Mouse (Mus musculus) testis, postnatal 10 days (tissue): ENCODE data around the gene Prune1.

Experiments used
- DNase-seq: peaks from one replicate; pipeline ENCODE4 v3.0.0; 2021; ENCODE audit warnings: low spot score

The Prune1 gene

DNA sequence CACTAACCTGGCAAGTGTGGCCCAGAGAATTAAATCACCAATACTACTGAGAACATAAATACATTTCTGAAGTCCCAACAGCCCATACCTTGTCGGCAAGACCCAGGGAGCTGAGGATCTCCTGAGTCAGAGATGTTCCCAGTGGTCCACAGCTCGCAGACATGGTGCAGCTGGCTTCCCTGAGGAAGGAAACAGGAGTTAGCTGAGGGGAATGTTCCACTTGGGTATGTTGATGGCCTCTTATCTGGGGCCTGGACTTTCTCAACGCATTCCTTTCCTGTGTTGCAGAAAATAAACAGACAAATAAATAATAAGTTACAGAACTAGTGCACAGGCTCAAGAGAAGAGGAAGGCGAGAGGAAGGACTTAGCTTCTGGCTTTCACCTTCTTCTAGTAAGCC lies 24.4 kb upstream of the Prune1 start:
- no peak for DNase-seq

DNA sequence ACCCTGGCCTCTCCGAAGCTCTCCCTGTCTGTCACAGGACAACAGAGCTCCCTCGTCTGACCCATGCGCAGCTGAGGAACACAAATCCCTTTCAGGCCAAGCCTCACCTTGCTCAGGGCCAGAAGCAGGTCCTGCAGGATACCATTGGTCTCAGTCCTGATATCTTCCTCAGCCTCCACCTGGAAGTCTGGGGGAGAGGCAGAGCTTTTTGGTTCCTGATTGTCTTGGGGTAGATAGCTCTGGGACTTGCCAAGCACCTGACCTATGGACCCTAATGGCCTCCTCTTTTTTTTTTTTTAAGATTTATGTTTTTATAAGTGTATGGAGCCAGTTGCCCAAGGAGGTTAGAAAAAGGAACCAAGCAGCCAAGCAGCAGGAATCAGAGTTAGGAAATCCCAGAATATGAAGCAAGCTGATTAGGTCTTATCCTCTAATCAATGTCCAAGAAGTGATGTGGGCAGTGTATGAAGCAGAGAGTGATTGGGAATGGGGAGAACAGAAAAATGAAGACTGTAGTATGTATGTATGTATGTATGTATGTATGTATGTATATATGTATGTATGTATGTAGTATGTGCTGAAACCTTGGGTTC lies 19.4 kb upstream of the Prune1 start:
- DNase-seq = no peak

DNA sequence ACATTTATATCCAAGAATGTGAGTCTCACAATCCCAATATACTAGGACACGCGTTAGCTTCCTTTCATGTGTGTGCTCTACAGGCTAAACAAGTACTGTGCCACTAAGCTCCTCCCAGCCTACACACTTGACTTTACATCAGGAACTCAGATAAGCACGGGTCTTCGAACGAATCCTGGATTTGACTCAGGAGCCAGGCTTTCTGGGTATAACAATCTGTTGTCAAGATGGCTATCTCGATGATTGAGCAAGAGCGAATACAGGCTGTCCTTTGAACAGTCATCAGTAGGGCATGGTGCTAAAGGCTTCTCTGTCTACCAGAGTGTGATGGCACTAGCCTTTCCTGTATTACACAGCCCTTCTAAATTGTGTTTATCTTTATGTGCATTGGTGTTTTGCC lies 16.1 kb upstream of the Prune1 start:
- no peak for DNase-seq

DNA sequence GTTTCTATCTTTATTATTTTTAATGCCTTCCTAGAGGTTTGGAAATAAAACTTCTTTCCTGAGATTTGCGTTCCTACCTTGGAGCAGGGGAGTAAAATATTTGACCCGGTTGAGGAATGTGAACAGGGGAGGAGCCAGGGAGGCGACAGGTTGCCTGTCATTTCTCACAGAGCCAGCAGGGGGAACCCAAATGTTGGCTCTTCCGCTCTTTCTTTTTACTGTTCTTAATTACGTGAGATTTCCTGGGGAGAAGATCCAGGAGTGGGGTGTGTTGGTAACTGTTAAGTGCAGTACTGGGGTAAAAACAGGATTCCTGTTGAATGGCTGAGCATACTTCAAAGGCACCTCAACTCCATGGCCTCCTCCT lies 14.2 kb upstream of the Prune1 start:
- peak; percentile 63 for DNase-seq

DNA sequence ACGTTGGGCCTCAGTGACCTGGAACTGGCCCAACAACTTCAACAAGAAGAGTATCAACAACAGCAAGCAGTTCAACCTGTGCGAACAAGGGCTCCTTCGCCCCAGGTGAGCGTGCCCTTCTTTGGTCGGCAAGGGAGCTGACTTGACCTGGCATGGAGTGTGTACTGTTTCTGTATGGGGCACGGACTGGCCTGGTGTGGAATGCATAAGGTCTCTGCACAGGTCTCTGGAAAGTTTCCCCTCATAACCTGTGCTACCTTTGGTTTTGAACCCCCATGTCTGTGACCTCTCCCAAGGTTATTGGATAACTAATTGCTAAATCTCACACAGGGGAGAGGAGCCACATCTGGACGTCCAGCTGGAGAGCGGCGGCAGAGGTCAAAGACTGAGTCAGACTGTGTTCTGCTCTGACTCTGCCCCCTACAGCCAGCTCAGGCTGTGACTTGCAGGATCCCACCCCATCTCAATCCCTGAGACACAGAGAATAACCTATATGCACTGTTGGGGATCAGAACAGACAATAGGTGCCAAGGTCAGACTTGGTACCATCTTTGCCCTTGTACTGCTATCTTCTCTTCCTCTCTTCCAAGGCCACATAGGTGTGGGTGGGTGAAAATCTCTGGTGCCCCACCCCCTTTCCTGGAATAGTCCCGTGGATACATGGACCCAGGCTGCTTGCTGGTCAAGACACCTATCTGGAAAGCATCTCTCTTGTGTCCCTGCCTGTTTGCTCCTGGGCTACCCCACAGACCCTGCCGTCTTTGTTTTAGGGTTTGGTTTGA lies 13.6 kb upstream of the Prune1 start:
- no peak for DNase-seq

DNA sequence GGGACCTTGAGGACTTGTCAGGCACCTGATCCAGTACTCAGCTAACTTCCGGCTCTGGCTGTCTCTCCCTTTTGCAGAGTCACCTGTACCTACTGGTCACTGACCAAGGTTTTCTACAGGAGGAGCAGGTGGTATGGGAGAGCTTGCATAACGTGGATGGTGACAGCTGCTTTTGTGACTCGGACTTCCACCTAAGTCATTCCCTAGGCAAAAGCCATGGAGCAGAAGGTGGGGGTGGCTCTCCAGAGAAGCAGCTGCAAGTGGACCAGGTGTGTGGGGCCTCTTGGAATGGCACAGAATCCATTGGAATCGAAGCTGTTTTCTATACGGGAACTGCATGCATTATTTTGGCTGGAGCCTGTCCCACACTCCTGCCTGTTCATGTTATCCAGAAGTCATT lies 12.8 kb upstream of the Prune1 start:
- no peak for DNase-seq

DNA sequence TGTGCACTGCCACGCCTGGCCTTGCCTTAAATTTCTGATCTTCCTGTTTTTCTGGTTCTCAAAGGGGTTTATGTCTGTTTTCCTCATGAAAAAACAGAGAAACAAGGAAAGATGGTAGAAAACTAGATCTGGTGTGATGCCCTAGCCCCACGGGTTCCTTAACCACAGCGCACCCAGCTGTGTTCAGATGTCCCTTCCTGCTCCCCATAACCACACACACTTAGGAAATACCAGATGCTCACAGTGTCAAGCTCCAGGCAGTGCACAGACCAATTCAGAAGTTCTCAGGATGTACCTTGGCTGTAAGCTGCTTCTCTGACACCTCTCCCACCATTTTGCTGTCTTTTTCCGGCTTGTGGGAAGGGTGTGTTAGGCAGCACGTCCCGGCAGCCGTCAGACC lies 12.4 kb upstream of the Prune1 start:
- no peak for DNase-seq

DNA sequence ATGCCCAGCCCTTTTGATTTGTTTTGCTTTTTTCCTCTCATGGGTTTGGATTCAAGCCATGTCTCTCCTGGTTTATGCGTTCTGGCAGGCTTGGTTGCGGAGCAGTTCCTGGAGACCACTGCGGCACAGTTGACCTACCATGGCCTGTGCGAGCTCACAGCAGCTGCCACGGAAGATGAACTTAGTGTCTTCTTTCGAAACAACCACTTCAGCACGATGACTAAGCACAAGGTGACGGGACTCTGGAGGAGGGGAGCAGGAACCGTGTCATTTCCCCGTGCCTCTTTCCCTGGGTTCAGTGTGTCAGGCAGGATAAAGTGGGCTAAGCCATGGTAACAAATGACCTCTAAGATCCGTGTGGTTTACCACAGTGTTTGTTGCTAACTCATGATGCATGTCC lies 11.7 kb upstream of the Prune1 start:
- DNase-seq = no peak

DNA sequence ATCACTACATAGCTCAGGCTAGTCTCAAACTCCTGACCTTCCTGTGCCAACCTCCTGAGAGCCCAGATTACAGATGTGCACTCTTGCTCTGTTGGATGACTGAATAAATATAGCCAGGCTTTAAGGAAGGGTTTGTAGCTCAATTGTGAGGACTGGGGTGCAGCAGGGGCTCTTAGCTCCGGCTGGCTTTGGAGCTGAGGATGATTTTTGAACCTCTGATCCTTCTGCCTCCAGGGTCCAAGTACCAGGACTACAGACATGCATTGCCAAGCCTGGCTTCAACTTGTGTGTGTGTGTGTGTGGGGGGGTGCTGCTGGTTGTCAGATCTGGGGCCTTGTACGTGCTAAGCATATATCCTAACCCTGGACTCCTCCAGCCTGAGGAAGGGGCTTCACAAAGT lies 11.0 kb upstream of the Prune1 start:
- DNase-seq = no peak

DNA sequence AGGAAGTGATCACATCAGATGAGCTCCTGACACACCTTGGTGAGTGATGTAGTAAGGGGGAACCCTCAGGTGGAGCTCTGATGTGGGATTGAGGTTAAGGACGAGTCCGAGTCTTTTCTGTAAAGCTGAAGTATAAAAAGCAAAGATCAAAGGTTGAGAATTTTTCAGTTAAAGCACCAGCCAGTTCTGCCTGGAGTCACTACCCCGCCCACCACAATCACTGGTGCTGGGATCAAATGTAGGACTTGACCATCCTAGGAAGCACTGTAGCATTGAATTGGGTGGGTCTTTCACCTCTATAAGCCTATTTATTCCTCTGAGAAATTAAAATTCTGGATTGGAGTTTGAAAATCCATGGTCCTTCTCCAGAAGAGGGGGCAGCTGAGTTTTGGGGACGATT lies 9.2 kb upstream of the Prune1 start:
- DNase-seq = no peak

DNA sequence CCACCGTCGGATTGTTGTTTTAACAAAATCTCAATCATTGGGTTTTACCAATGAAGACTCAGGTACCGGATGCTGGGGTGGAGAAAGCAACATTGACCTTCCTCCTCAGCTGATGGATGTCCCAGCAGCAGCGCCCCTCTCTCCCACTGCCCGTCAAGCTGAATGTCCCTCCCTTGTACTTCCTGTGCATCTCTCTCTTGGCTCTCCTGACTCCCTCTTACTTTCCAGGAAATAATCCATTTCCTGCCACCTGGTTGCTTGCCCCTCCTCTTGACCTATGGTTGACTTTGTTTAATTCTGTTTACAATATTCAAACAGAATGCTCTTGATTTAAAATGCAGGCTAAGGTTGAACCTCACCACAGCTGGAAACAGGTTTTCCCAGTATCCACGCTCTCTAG lies 8.3 kb upstream of the Prune1 start:
- DNase-seq = no peak

DNA sequence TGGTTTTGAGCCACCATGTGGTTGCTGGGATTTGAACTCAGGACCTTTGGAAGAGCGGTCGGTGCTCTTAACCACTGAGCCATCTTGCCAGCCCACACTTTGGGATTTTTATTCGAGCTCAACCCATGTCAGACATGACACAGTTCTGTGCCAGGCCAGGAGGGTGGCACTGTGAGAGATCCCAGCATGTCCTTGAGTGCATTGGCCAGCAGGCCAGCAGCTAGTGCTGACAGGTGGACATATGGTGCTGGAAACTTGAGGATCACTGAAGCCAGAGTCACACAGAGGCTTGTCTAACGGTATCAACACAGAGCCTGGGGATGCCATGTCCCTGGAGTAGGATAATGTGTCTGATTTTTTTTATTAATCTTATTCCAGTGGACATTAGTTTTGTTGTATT lies 7.5 kb upstream of the Prune1 start:
- no peak for DNase-seq

DNA sequence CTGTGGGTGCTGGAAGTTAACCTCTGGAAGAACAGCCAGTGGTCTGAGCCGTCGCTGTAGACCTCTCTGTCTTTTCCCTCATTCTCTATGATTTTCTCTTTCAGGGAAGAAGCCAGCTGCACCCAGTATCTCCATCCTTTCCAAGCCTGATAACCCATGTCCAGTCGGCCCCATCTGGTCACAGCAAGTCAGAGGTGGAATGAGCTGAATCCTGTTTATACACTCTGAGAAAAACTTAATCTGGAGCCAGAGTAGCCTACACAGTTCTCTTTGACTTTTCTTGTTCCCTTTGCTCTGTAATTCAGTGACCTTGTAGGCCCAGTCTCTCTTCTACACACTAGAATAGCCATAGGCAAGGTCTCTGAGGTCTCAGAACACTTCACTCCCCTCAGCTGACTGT lies 5.7 kb upstream of the Prune1 start:
- no peak for DNase-seq

DNA sequence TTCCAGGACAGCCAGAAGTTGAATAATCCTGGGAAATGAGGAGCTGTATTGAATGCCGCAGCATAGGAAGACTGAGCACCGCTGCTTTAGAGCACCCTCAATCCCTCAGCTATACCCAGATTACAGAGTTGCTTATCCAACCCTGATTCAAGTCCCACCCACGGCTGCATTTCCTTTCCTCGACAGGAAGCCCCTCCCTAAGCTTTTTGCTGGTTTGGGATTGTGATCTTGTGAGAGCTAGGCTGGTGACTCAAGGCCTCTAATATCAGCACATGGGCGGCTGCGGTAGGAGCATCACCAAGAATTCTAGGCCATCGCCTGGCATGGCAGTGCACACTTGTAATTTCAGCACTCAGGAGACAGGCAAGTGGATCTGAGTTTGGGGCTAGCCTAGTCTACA lies 4.6 kb upstream of the Prune1 start:
- DNase-seq = no peak

DNA sequence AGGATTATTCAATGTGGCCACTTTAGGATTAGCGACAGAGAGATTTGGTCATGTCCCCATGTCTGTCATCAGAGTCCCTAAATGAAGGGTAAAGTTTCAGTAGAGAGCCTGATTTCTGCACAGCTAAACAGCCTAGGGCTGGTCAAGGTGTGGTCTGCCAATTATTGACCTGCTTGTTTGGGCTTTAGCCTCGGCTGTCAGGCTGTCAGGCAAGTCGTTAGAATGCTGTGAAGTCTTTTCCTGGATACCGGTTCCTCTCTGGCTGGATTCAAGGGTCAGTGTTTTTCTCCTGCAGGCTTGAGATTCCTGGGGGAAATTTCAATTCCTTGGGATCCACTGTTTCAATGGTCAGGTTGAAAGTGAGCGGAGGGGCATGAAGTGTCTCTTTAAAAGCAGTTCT lies 4.1 kb upstream of the Prune1 start:
- no peak for DNase-seq

DNA sequence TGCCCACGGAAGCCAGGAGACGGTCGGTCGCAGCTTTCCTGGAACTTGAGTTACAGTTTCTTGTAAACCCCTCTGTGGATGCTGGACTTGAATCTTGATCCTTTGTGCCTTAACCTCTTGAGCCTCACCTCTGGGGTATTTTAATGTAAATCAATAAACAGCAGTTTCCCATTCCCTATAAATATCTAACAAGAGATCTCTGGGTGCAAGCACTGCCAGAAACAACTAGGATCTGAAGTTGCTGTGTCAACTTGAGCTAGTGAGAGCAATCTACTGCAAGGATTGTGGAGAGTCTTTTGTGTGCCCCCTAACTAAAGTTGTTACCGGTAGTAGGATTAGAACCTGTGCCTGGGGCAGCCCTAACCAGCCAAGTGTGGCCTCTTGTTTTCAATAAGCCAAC lies 3.5 kb upstream of the Prune1 start:
- no peak for DNase-seq

DNA sequence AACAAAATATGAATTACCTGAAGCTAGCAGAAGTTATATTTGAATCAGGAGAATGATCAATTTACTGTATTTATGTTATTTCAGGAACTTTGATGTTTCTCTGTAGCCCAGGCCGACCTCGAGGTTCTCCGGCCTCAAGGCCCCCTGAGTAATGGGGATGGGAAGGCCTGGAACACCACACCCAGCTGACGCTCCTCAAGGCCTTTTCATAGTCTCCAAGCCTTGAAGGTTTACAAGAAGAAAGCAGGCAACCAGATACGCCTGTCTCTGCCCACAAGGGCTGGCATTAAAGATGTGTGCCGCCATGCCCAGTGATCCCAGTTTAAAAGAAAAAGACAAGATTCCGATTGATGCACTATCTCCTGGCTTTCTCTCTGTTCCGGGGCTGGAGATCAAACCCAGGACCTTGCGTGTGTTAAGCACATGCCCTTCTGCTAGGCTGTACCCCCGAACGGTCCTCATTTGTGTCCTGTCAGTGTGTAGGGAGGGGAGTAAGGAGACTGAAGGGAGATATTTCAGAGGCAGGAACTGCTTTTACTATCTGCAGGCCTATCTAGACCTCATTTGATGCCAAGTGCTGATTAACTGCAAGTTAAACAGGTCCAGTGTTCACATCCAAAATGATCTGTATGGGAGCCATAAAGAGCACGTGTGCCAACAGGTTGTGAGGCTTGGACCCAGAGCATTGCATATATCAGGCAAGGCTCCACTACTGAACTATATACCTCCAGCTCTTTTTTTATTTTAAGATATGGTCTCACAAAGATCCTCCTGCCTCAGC lies 2.8 kb upstream of the Prune1 start:
- no peak for DNase-seq

DNA sequence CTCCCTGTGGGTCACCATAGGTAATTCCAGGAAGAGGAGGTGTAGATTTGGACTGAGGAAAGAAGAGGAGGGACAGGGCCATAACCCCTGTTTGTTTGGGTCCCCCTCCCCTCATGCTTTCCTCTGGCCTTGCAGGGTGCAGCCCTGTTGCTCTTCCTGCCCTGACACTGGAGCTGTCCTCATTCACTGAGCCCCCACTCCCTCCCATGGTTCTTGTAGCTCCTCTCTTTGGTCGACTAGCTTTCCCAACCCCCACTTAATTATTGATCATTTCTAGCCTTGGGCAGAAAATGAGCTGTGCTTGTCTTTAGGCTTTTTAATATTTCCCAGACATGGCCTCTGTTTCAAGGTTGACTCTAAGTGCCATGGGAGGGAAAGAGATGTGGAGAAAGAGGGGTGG lies 2.2 kb upstream of the Prune1 start:
- peak; percentile 43 for DNase-seq

DNA sequence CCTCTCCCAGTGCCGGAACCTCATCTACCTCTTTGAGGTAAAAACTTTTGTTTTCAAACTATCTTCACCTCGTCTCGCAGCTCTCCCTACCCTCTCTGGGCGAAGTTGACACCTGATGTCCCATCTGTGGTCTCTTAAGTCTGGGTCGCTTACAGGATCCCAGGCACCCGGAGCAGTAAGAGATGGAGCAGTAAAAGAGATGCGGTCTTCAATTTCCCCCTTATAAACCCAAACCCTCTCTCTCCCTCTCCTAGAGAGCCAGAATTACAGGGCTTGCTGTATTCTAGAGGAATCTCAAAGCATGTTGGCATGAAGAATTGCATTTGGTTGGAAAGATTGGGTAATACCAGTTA lies 1.7 kb upstream of the Prune1 start:
- no peak for DNase-seq

DNA sequence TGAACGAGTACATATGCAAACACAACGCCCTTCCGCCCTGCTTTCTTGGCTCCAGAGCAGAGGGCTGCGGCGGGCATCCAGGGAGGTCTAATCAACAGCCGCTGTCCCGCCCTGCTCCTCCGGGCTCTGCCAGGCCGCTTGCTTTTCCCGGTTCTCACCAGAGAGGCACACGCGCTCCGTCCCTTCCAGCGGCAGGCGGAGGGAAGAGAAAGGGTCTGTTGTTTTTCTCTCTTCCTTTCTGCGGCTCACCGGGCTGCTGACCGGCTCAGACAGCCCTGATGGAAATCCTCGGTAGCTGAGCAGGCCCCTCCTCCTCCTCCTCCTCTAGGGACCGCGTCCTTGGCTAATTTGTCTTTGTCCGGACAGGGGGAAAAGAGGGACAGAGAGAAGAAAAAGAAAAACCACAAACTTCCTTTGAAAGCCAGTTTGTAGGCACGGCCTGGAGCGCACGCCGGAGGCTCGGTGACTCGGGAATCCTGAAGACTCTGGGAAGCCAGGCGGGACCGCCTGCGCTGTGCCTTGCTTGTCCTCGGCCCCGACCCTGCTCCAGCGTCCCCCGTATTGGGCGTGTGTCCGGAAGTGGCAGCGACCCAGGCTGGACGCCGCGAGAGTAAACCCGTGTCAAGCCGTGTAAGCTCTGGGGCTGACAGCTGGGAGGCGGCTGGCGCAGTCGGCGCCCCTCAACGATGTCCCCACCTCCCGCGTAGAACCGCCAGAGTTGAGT lies 1.2 kb upstream of the Prune1 start:
- DNase-seq = peak; percentile 86

DNA sequence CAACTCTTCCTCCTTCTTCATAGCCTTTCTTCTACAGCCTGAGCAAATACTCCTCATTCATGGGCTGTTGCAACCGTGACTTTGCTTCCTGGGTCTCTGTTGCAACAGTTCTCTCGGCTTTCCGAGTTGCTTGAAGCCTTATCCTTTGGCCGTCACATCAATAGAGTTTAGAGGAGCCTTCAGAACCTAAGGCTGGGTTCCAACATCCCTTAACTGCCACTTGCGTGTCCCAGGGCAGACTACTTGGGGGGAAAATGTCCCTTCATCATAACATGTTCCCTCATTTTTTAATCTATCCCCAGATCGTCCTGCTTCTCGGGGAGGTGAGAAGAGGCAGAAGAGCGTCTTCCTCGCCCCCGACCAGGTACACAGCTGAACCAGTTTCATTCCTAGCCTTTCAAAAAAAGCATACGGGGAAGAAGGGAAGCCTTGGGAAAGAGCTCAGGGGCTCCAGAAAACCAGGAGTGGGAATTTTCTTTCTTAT lies 547 bp upstream of the Prune1 start:
- peak; percentile 41 for DNase-seq

DNA sequence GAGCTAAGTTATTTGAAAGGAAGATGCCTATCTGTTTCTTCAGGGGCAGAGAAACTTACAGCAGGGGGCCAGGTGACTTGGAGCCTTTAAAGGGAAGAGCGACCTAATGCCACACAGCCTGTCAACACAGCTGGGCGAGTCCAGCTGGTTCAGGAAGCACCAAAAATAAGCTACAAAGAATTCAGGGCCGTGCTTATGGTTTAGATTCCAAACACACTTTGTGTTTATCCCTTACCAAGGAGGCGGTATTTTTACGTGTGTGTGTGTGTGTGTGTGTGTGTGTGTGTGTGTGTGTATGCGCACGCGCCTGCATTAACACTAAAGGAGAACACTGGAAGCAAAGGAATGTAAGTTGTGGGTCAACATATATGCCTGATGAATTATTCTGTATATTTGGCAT lies 1.1 kb downstream of the Prune1 start:
- peak; percentile 46 for DNase-seq

DNA sequence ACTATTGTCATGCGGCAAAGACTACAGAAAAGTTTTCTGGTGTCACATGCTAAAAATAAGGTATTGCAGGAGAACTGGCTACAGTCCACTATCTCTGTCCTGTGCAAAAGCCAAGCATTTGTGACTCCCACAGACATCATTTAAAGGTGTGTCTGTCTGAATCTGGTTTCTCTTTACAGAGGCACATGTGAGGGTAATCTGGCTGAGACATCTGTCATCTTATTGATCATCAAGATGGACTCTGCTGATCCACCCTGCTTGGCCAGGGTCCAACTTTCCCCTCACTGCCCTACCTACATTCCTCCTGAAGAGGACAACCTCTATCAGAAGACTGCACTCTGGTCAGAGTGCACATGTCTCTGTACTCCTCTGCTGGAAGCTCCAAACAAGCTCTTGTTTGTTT lies 4.7 kb downstream of the Prune1 start:
- peak; percentile 56 for DNase-seq
